Mouse (Mus musculus) frontal cortex, postnatal 14 days (tissue): Measurements from ENCODE around the gene Zp2.

ENCODE experiments used
- DNase-seq, 2 experiments: peaks; one replicate each; pipeline ENCODE4 v3.0.0; 2022; ENCODE audit warnings: low spot score in 2 of 2

The Zp2 gene

DNA sequence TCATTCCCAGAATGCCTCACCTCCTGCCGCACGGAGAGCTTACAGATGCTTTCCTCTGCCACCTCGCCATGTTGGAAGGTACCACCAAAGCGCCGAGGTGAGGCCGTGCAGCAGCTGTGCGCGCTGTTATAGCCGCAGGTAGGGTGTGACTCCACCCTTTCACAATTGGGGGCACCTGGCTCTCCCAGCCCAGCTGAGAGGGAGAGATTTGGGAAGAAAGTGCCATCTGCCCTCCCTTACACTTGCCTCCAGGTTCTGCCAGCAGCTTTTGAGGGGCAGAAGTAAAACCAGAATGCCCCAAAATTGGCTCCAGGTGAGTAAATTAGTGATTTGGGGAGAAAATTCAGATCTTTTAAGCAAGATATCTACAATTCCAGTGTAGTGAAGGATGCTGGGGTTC lies at the start of gene Zp2:
TSS of gene Zp2 (minus strand) at position 101 of the 400 bp plus-strand sequence.
- DNase-seq = no peak

GRCm38 (mm10) chr7:120192816-120193215 lies 47.7 kb upstream of the Zp2 start:
- DNase-seq = no peak

- no peak for DNase-seq
These were observed 47.1 kb upstream of the Zp2 start for GRCm38 (mm10) chr7:120192207-120192606.

DNA sequence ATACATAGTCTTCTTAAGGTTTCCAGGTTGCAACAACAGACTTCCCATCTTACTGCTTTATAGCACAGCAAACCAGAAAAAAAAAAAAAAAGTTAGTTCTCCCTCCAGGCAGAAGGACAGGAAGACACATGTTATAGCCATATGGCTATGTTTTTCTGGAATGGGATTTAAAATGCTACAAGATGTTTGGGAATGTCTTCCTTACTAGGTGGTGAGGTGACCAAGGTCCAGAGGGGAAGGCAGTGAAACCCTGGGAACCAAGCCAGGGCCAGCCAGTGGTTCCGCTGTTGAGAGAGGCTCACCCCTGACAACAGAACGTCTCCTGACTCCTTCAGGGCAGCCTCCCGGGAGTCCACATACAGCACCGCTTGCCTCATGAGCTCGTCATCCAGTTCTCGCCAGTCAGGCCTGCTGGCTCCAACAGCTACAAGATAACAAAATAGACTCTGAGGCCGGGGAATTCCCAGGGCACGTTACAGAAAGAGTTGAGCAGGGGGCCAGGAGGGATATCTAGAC lies 45.1 kb upstream of the Zp2 start:
- no peak for DNase-seq

DNA sequence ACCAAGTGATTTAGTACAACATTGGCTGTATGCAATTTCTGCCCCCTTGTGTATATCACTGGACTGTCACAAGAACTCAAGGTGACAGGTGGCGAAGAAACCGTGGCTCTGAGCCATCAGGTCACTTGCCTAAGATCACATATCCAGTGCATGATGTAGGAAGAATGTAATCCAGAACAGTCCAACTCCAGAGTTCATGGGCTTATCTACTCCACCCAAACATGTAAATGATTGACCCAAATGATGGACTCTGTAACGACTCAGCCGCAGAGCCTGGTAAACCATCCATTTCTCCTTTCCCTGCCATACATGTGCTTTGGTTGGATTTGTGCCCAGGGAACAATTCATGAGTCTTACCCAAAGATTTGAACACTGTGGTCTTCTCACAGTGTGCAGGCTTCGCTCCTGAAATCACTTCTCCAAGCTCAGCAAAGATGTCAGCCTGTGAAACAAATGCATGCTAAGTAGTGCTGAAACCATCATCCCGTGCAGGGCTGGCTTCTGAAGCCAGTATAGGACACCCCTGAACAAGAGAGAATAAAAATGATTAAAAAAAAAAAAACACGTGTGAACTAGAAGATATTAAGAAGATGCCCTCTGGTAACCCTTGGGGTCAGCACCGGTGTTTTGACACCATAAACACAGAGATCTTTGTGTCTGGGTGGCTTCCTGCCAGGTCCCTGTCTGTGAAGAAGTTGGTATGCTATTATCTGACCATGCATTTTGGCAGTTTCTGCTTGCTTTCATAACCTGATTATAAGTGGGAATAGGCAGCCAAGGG lies 44.5 kb upstream of the Zp2 start:
- DNase-seq = no peak

- DNase-seq = no peak
These were observed 43.9 kb upstream of the Zp2 start for GRCm38 (mm10) chr7:120188946-120189345.

- DNase-seq = no peak
These were observed 37.8 kb upstream of the Zp2 start for GRCm38 (mm10) chr7:120182891-120183290.

DNA sequence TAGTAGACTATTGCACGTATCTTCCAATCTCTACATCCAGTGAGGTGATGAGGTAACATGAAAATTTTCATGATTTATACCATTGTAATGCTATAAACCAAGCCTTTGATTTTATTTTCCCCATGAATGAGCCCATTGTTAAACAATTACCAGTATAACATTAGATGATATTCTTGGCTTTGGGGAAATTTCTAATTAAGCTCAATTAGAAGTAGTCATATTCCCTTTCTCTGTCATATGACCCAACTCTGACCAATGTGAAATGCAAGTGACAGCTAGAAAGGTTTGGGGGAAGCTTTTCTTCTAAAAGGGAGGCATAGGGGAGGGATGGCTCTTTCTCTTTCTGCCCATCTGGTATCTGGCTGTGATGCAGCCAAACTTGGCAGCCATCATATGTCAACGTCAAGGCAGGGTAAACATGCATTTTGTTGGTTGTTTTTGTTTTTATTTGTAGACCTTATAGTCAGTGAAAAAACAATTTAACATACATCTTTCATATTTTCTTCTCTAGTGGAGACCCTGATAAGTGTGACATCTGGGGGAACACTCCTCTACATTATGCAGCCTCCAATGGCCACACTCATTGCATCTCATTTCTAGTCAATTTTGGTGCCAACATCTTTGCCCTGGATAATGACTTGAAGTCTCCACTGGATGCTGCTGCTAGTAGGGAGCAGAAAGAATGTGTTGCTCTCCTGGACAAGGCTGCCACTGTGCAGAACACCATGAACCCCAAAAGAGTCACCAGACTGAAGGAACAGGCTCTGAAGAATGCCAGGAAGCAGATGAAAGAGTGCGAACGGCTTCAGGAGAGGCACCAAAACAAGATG lies 36.5 kb upstream of the Zp2 start:
- no peak for DNase-seq

GRCm38 (mm10) chr7:120180547-120180946 lies 35.5 kb upstream of the Zp2 start:
- DNase-seq = no peak

DNA sequence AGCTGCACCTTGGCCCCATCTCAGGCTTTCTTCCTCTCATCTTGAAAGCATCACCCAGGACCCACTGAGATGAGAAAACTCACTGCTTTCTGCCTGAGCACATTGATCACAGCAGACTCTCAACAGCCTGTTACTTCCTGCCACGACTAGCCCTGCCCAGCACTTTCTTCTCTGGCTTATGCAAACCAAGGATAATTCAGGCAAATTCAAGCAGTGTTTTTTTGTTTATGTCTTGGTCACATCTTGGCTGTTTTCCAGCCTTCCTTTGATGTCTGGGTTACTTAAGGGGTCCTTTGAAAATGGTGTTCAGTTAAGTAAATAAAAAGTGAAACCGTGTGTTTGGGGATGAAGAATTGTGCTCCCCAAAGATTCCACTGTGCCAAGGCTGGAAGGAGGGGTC lies 33.8 kb upstream of the Zp2 start:
- no peak for DNase-seq

DNA sequence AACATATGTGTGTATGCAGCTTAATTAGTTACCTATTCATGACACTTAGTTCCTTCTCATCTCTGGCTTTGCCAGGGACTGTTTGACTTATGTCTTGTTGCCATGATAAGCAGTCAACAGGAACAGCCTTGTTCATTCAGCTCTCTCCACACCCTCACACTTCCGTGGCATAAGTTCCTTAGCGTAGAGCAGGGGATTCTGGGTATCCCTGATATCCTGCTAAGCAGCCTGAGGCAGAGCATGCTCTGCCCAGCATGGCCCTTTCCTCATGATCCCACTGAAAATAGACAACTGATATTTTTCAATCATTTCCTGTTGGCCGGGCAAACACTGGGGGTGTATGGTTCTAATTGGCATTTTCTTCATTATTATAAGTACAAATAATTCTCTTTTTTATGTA lies 32.5 kb upstream of the Zp2 start:
- DNase-seq = no peak

DNA sequence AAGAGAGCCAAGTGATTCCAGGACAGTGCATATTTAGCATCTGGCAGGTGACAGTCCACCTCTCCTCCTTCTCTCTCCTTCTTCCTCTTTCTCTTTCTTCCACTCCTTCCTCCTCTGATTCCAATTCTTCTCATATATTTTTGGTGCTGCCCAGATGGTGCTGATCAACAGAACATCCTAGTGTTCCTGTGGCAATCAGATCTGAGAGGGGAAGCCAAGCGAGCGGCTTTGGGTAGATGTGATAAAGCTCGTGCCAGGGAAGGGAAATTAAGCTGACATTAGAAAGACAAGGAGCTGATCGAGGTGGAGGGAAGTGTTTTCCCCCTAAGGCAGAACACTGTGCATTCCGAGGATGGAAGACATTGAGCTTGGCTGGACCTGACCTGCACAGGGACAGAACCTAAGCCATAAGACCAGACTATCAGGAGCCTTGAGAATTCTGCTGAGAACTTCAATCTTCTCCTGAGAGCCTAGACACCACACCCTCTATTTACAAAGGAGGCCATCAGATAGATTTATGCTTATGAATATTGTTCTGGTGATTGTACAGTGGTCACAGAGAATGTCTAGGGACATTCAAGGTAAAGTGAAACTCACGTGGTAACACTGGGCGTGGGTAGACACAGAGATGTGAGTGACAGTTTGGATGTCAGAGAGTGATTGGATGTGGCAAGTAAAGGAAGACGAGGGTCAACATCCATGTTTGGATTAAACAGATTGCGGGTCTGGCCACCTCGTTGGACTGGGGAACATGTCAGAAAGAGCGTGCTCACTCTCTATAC lies 29.8 kb upstream of the Zp2 start:
- DNase-seq = no peak

- DNase-seq = no peak
These were observed 28.6 kb upstream of the Zp2 start, which contains the start of gene Anks4b for GRCm38 (mm10) chr7:120173603-120174244. Gene Anks4b (plus strand): TSS chr7:120173858.

DNA sequence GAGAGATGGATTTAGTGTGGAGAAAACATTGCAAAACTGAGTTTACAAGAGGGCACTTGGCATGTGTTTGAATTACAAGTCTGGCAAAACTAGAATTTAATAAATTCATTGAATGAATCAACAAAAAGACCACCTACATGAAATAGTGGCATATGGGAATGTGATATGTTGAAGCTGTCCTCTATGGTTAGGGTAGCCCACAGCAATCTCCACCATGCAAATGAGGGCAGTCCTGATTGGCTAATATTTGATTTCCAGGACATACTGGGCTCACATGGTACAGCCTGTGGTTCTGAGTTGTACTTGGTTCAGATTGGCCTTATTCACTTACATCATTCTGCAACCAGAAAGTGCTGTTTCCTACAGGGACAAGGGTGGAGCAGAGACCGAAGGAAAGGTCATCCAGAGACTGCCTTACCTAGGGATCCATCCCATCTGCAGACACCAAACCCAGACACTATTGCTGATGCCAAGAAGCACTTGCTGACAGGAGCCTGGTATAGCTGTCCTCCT lies 27.2 kb upstream of the Zp2 start:
- no peak for DNase-seq

DNA sequence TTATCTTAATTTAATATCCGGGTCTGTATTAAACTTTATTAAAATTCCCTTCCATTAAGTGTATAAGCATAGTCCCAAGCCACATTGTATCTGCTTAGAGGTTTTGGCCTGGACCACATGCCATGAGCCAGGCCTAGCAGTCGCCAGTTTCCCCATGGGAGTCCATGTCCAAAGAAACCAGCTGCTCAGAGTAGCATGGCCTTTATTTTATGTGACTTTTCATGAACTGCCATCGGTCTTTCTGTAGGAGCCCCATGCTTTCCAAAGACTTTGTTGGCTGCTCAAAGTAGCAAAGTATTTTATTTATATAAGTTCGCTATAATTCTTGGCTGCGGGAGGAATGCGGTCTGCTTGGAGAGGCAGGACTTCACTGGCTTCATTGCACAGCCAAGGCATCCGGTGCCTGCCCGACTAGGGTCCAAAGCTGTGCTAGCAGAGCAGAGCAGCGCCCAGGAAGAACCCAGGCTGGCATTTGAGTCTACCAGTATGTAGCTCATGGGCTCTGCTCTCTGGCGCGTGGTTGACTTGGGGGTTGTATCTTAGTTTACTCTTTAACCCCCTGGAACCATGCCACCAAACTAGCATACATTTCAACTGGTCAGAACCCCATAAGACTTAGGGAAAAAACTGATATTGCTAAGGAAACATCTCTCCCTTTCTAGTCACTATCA lies 18.6 kb upstream of the Zp2 start:
- no peak for DNase-seq

DNA sequence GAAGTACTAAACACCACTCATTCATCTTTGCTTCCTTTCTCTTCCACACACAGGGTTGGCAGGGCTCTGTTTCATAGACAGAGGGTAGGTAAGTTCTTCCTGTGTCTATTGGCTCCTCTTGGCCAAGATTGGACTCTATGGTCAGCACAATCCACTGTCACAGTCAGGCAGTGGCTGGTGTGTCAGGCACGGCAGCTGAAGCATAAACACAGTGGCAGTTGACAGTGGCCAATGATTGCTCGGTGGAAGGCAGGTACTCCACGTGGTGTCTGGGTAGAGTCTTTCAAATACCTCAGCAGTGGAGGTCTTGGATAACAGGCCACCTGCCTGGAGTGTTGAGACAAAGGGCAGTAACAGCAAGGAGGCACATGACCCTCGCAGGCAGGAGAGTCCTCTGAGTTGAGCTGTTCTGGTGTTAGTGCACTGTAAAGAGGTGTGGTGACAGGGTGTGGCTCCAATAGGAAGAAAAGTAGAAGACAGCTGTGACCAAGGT lies 13.1 kb upstream of the Zp2 start:
- no peak for DNase-seq

DNA sequence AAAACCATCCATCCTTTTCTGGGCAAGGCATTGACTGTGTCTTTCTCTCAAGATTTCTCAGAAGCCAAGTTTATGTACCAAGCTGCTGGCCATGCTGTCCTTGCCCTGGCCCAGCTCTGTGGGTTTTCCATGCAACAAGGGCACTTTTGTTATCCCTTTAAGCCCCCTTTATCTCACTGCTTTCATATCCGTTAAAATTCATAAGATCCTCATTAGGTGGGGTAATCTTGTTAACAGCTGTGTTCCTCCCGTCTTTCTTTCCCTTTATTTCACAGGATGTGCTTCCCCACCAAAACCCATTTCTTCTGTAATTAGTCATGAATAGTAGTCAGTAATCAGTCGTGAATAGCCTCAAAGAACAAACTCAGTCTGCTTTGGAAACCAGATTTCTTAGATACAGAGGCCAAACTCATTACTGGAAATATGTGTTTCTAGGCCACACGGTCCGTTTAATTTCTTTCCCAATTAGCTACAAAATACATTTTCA lies 12.5 kb upstream of the Zp2 start:
- no peak for DNase-seq

DNA sequence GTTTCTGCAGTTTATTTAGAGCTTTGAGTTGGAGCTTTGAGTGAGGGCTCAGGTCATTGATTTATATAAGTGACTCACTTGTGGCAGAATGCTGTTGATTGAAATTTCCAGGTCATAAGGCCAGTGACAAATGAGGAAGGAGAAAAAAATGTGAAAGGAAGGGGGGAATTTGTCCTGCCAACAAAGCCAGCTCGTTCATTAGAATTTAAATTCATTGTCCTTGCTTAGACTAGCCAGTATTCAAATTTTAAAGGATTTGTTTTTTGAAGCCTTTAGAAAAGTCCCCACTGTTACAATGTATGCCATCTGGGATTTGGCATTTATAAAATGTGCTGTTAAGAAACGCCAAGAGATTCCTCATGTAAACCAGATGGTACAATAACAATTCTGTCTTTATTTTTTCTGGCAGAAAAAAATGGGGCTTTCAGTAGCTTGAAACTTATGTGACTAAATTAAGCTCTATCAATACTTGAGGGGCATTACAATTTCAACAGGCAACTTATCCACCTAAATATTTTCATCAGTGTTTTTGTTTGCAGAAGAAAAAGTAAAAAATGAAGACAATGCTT lies 11.8 kb upstream of the Zp2 start:
- DNase-seq = no peak

- no peak for DNase-seq
These were observed 5.8 kb upstream of the Zp2 start for GRCm38 (mm10) chr7:120150898-120151297.

- DNase-seq = no peak
These were observed 5.2 kb upstream of the Zp2 start for GRCm38 (mm10) chr7:120150257-120150656.
